Mouse (Mus musculus): ENCODE measurements around the gene Cd19. TPM values are rescaled to one million over a fixed set of nuclear protein-coding genes. Genes with fewer than 3 reads are reported as not detected.

Gene Cd19
- total and polyA plus RNA-seq, 2 experiments = 0.18 to 1.7 TPM

DNA sequence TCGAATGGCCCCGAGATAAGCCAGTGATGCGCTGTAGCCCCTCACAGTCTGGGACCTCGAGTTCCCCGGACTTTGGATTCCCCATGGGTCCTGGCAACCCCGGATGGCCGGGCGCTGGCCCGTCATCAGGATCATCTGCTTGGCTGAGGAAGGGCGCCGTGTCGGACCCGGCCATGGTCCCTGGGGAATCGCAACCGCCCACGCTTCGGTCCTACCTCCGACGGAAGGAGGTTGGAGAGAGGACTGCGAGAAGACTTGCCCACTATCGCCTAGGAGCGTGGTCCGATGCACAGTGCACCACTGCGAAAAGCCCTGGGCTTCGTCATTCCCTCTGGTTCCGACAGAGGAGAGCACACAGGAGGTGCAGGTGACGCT, 37.8 kb downstream of the Cd19 start:
- Histone ChIP-seq H3K79me2 (ENCODE audit: control insufficient read depth, insufficient read depth, low read length) (peaks cover 6% of the 10 kb centered on the region; the same call in 1 of the 2 replicates), H3K36me3 (ENCODE audit: control insufficient read depth, insufficient read depth, low read length) (peaks cover 2% of the 10 kb centered on the region; the same call in 1 of the 2 replicates), H3K9ac (ENCODE audit: low read depth, low read length) (peak overlapping the region; percentile 74), H3K4me1 (ENCODE audit: control insufficient read depth, insufficient read depth, low read length) (peaks cover 7% of the 10 kb centered on the region), H3K27me3 (ENCODE audit: control insufficient read depth, insufficient read depth, low read length) (no peaks in the 10 kb centered on the region), H3K4me3 (ENCODE audit: insufficient read depth, low read depth, low read length) (peak overlapping the region; percentile 72), H3K27ac (replicated peaks; ENCODE audit: insufficient read depth, low read depth, low read length) (peak overlapping the region; percentile 2)
- WGBS = under 1% methylated on average over 27 of the region's 27 CpGs
- TF ChIP-seq CTCF (IDR thresholded peaks at IDR 0.05; ENCODE audit: low read depth, low read length) (no peak), POLR2A (IDR thresholded peaks at IDR 0.05; ENCODE audit: extremely low read depth, insufficient read depth, low read length) (no peak)
- no peak for DNase-seq (ENCODE audit: extremely low read depth, low read depth, low spot score)

GRCm38 (mm10) chr7:126375012-126375411, 39.7 kb downstream of the Cd19 start:
- no peaks in the 10 kb centered on the region for H3K27me3 ChIP-seq (ENCODE audit: control insufficient read depth, insufficient read depth, low read length)
- no peak for TF ChIP-seq POLR2A (IDR thresholded peaks at IDR 0.05; ENCODE audit: extremely low read depth, insufficient read depth, low read length)
- 0 out of 2 replicates have a peak, but pooled peaks have one; percentile 5 for TF ChIP-seq CTCF (IDR thresholded peaks at IDR 0.05; ENCODE audit: low read depth, low read length)
- peaks cover 5% of the 10 kb centered on the region; the same call in 1 of the 2 replicates for H3K36me3 ChIP-seq (ENCODE audit: control insufficient read depth, insufficient read depth, low read length)
- peaks cover 6% of the 10 kb centered on the region; the same call in 1 of the 2 replicates for H3K79me2 ChIP-seq (ENCODE audit: control insufficient read depth, insufficient read depth, low read length)
- peaks cover 7% of the 10 kb centered on the region for H3K4me1 ChIP-seq (ENCODE audit: control insufficient read depth, insufficient read depth, low read length)
- DNase-seq (ENCODE audit: extremely low read depth, low read depth, low spot score) = no peak
- WGBS = 70% methylated on average over 5 of the region's 5 CpGs
- H3K9ac ChIP-seq (ENCODE audit: low read depth, low read length) = no peak overlapping the region
- H3K27ac ChIP-seq (replicated peaks; ENCODE audit: insufficient read depth, low read depth, low read length) = no peak overlapping the region
- H3K4me3 ChIP-seq (ENCODE audit: insufficient read depth, low read depth, low read length) = no peak overlapping the region

- Histone ChIP-seq H3K27me3 (ENCODE audit: control insufficient read depth, insufficient read depth, low read length) (no peaks in the 10 kb centered on the region), H3K36me3 (ENCODE audit: control insufficient read depth, insufficient read depth, low read length) (peaks cover 8% of the 10 kb centered on the region; the same call in 1 of the 2 replicates), H3K9ac (ENCODE audit: low read depth, low read length) (no peak overlapping the region), H3K4me3 (ENCODE audit: insufficient read depth, low read depth, low read length) (no peak overlapping the region), H3K27ac (replicated peaks; ENCODE audit: insufficient read depth, low read depth, low read length) (no peak overlapping the region), H3K79me2 (ENCODE audit: control insufficient read depth, insufficient read depth, low read length) (peaks cover 6% of the 10 kb centered on the region; the same call in 1 of the 2 replicates), H3K4me1 (ENCODE audit: control insufficient read depth, insufficient read depth, low read length) (peaks cover 7% of the 10 kb centered on the region)
- TF ChIP-seq POLR2A (IDR thresholded peaks at IDR 0.05; ENCODE audit: extremely low read depth, insufficient read depth, low read length) (no peak), CTCF (IDR thresholded peaks at IDR 0.05; ENCODE audit: low read depth, low read length) (no peak)
- 65% methylated on average over 6 of the region's 6 CpGs for WGBS
- DNase-seq (ENCODE audit: extremely low read depth, low read depth, low spot score) = no peak
These were observed 40.2 kb downstream of the Cd19 start for GRCm38 (mm10) chr7:126374526-126374925.

- Histone ChIP-seq H3K27me3 (ENCODE audit: control insufficient read depth, insufficient read depth, low read length) (no peaks in the 10 kb centered on the region), H3K4me3 (ENCODE audit: insufficient read depth, low read depth, low read length) (no peak overlapping the region), H3K9ac (ENCODE audit: low read depth, low read length) (no peak overlapping the region), H3K79me2 (ENCODE audit: control insufficient read depth, insufficient read depth, low read length) (peaks cover 6% of the 10 kb centered on the region; the same call in 1 of the 2 replicates), H3K36me3 (ENCODE audit: control insufficient read depth, insufficient read depth, low read length) (peaks cover 8% of the 10 kb centered on the region; the same call in 1 of the 2 replicates), H3K4me1 (ENCODE audit: control insufficient read depth, insufficient read depth, low read length) (peaks cover 7% of the 10 kb centered on the region), H3K27ac (replicated peaks; ENCODE audit: insufficient read depth, low read depth, low read length) (no peak overlapping the region)
- DNase-seq (ENCODE audit: extremely low read depth, low read depth, low spot score) = no peak
- WGBS = 87% methylated on average over 9 of the region's 9 CpGs
- TF ChIP-seq CTCF (IDR thresholded peaks at IDR 0.05; ENCODE audit: low read depth, low read length) (no peak), POLR2A (IDR thresholded peaks at IDR 0.05; ENCODE audit: extremely low read depth, insufficient read depth, low read length) (no peak)
These were observed 41.7 kb downstream of the Cd19 start for GRCm38 (mm10) chr7:126373007-126373406.

- H3K4me3 ChIP-seq (ENCODE audit: insufficient read depth, low read depth, low read length) = peak within 1 kb of the TSS; percentile 13; the same call in 1 of the 2 replicates
- no peaks in the 10 kb centered on the region for H3K27me3 ChIP-seq (ENCODE audit: control insufficient read depth, insufficient read depth, low read length)
- no peaks in the 10 kb centered on the region for H3K4me1 ChIP-seq (ENCODE audit: control insufficient read depth, insufficient read depth, low read length)
- no peak within 1 kb of the TSS for H3K27ac ChIP-seq (replicated peaks; ENCODE audit: insufficient read depth, low read depth, low read length)
- DNase-seq (ENCODE audit: extremely low read depth, low read depth, low spot score) = no peak
- H3K9ac ChIP-seq (ENCODE audit: low read depth, low read length) = no peak within 1 kb of the TSS
- WGBS = 62% methylated on average over 13 of the region's 13 CpGs
- no peaks in the 10 kb centered on the region for H3K79me2 ChIP-seq (ENCODE audit: control insufficient read depth, insufficient read depth, low read length)
- H3K36me3 ChIP-seq (ENCODE audit: control insufficient read depth, insufficient read depth, low read length) = peaks cover 8% of the 10 kb centered on the region; the same call in 1 of the 2 replicates
- TF ChIP-seq POLR2A (IDR thresholded peaks at IDR 0.05; ENCODE audit: extremely low read depth, insufficient read depth, low read length) = no peak
- no peak for TF ChIP-seq CTCF (IDR thresholded peaks at IDR 0.05; ENCODE audit: low read depth, low read length)
These were observed 45.3 kb downstream of the Cd19 start, which contains the start of gene Lat for GRCm38 (mm10) chr7:126369393-126369792. Gene Lat (minus strand): TSS chr7:126369570.

- 90% methylated on average over 8 of the region's 8 CpGs for WGBS
- H3K4me1 ChIP-seq (ENCODE audit: control insufficient read depth, insufficient read depth, low read length) = no peaks in the 10 kb centered on the region
These were observed 46.3 kb downstream of the Cd19 start for GRCm38 (mm10) chr7:126368367-126368766.

More at GRCm38 (mm10) chr7:126368367-126368766, 46.3 kb downstream of the Cd19 start:
- no peaks in the 10 kb centered on the region for H3K27me3 ChIP-seq (ENCODE audit: control insufficient read depth, insufficient read depth, low read length)
- no peak overlapping the region for H3K27ac ChIP-seq (replicated peaks; ENCODE audit: insufficient read depth, low read depth, low read length)
- H3K79me2 ChIP-seq (ENCODE audit: control insufficient read depth, insufficient read depth, low read length) = no peaks in the 10 kb centered on the region
- no peak for DNase-seq (ENCODE audit: extremely low read depth, low read depth, low spot score)
- no peak overlapping the region for H3K4me3 ChIP-seq (ENCODE audit: insufficient read depth, low read depth, low read length)
- H3K36me3 ChIP-seq (ENCODE audit: control insufficient read depth, insufficient read depth, low read length) = peaks cover 8% of the 10 kb centered on the region; the same call in 1 of the 2 replicates
- no peak overlapping the region for H3K9ac ChIP-seq (ENCODE audit: low read depth, low read length)
- TF ChIP-seq POLR2A (IDR thresholded peaks at IDR 0.05; ENCODE audit: extremely low read depth, insufficient read depth, low read length) (no peak), CTCF (IDR thresholded peaks at IDR 0.05; ENCODE audit: low read depth, low read length) (no peak)
